Mouse (Mus musculus) T-helper 17 cell (primary cell): ENCODE results near the gene Tmem274.
"Not testable (repeated sequence)": the region's sequence is repeated elsewhere in the genome, so short reads cannot be mapped to it uniquely, and the experiment has no call there.

Experiments used
- in situ Hi-C, 2 experiments: fragments of 300-600 bp; cut with MboI, MseI; formaldehyde crosslinking; loops; 1 replicate in 1 of 2; 2 replicates in 1 of 2; pipeline ENCODE4 v1.15.1; 2025; ENCODE audit warnings: high pct_unique_total_duplicates in 2 of 2

Gene Tmem274

GRCm38 (mm10) chr4:149477078-149477477 lies at the start of gene Tmem274:
TSS of gene Tmem274 (plus strand) at chr4:149477378.
- in situ Hi-C loops = no loop called here

- in situ Hi-C loops = no loop called here
Measured at GRCm38 (mm10) chr4:149429592-149429991, 47.6 kb upstream of the Tmem274 start.

DNA sequence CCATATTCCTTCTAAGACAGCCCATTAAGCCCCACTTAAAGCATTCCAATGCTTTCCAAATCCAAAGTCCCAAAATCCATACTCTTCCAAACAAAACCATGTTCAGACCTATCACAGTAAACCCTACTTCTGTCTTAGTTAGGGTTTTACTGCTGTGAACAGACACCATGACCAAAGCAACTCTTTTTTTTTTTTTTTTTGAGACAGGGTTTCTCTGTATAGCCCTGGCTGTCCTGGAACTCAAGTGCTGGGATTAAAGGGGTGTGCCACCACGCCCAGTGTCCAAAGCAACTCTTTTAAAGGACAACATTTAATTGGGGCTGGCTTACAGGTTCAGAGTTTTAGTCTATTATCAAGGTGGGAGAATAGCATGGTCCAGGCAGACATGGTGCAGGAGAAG lies 45.3 kb upstream of the Tmem274 start:
- in situ Hi-C loops = not testable (repeated sequence)

GRCm38 (mm10) chr4:149440576-149440975 lies 36.6 kb upstream of the Tmem274 start:
- in situ Hi-C loops = no loop called here

DNA sequence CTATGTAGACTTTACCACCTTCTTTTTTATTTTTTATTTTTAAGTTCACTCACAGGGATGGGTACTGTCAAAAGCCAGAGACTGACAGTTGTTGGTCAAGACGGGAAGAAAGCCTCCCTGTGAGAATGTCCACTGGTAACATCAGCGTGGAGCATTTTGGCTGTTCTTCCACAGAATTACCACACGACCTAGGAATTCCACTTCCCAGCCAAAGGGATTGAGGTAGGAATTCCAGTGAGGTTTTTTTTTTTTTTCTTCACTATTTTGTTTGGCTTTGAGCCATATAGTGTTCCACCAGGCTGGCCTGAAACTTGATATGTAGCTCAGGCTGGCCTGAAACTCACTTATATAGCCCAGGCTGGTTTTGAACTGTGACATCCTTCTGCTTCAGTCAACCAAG lies 34.7 kb upstream of the Tmem274 start:
- in situ Hi-C loops = no loop called here

GRCm38 (mm10) chr4:149444465-149444864 lies 32.7 kb upstream of the Tmem274 start:
- in situ Hi-C loops = no loop called here

GRCm38 (mm10) chr4:149444964-149445701 lies 32.0 kb upstream of the Tmem274 start:
- in situ Hi-C loops = loop anchor here in 1 of 2 experiments (5.0 kb wide), 1 partner anchor 72 kb away; the partner anchor contains the start of gene Ctnnbip1

DNA sequence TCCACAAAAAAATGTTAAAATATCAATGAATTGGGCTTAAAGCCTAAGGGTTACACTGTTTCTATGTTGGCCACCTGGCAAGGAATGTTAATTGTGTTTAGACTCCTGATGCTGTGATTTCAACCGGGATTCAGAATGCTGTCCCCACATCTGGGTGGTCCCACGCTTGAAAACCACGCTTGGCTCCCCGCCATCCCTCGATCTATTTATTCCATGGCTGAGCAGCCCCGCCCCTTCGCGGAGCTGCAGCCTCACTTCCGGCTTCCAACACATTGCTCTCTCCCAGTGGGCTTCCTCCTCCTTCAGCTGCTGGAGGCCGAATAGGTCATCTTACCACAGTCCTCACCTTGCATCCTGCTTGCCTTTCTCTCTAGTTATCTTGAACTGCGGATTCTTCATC lies 31.3 kb upstream of the Tmem274 start:
- in situ Hi-C loops = loop anchor here in 1 of 2 experiments (5.0 kb wide), 1 partner anchor 71 kb away; the partner anchor contains the start of gene Ctnnbip1

DNA sequence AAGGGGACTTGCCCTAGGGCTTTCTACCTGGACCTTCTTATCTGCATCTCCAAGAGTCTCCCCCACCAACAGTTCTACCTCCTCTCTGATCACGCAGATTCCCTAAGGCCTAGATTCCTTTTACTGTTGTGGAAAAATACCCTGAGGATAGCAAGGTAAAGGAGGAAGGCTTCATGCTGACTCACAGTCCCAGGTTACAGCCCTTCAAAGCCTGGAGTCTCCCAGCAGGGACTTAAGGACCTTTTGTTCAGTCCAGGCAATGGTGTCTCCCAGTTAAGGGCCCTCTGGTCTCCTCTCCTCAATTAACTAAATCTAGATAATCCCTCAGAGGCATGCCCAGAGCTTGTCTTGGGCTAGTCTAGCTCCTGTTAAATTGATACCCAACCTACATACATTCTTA lies 30.9 kb upstream of the Tmem274 start:
- in situ Hi-C loops = loop anchor here in 1 of 2 experiments (5.0 kb wide), 1 partner anchor 71 kb away; the partner anchor contains the start of gene Ctnnbip1

- in situ Hi-C loops = no loop called here
Measured at GRCm38 (mm10) chr4:149450636-149451035, 26.5 kb upstream of the Tmem274 start.

DNA sequence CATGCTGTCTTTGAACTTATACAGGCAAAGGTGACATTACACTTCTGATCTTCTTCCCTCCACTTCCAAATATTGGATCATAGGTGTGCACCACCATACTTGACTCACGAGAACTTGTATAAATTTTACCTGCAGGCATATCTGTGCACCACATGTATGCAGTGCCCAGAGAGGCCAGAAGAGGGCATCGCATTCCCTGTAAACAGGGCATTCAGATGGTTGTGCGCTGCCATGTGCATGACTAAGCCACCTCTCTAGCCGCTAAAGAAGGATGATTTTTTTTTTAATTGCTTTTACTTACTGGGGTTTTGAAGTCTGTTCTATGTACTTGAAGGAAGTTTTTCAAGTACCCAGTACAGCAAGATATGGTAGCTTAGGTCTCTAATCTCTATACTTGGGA lies 23.5 kb upstream of the Tmem274 start:
- in situ Hi-C loops = no loop called here

DNA sequence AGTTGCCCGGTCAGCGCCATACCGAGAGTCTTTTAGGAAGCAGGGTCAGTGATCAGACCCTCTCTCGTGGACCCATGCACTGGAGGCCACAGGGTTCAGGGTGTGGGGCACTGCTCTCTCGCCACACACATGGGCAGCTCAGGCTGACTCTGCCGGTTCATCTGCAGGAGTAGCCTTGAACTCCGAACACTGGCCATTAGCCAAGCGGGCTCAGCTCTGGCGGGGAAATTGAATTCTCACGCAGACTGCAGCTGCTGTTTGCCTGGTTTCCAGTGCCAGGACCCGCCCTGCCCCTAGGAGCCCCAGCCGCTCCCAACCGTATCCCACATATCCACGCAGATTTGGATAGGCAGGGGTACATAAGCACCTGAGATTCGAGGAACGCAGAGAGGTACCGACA lies 22.9 kb upstream of the Tmem274 start:
- in situ Hi-C loops = no loop called here

GRCm38 (mm10) chr4:149454879-149455278 lies 22.3 kb upstream of the Tmem274 start, which contains the start of gene Rbp7:
TSS of gene Rbp7 (minus strand) at chr4:149454978.
- in situ Hi-C loops = loop anchor here (5.0 kb wide), 1 partner anchor 92 kb away; no protein-coding TSS in a partner anchor

- in situ Hi-C loops = loop anchor here (5.0 kb wide), 1 partner anchor 90 kb away; no protein-coding TSS in a partner anchor
Measured at GRCm38 (mm10) chr4:149457163-149457562, 20.0 kb upstream of the Tmem274 start.

GRCm38 (mm10) chr4:149457831-149458430 lies 19.2 kb upstream of the Tmem274 start:
- in situ Hi-C loops = loop anchor here (5.0 kb wide), 1 partner anchor 89 kb away; no protein-coding TSS in a partner anchor

DNA sequence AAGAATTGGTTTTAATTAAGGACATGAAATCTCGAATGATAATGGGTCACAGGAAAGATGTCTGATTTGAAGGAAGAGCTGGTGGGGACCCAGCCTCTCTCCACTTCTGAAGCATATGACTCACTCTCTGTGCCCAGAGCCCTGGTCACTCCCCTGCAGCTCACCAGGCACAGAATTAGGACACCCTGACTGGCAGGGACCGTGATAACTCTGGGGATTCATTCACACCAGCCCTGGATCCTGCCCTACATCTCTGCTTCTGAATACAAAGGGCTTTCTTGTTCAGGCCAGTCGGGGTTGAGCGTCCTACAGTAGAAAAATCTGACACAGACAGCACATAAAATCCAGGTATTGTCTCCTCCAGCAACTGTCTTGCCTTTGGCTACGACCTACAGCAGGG lies 18.7 kb upstream of the Tmem274 start:
- in situ Hi-C loops = loop anchor here (5.0 kb wide), 1 partner anchor 89 kb away; no protein-coding TSS in a partner anchor

DNA sequence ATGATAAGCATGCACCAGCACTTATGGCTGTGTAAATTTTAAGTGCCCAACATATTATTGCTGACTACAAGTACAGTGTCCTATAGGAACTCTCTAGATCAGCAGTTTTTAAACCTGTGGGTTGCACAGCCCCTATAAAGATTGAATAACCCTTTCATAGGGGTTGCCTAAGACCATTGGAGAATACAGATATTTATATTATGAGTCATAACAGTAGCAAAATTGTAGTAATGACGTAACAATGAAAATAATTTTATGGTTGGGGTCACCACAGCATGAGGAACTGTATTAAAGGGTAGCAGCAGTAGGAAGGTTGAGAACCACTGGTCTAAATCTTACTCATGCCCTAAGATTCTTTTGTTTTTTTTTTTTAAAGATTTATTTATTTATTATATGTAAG lies 17.8 kb upstream of the Tmem274 start:
- in situ Hi-C loops = loop anchor here (5.0 kb wide), 1 partner anchor 88 kb away; no protein-coding TSS in a partner anchor

DNA sequence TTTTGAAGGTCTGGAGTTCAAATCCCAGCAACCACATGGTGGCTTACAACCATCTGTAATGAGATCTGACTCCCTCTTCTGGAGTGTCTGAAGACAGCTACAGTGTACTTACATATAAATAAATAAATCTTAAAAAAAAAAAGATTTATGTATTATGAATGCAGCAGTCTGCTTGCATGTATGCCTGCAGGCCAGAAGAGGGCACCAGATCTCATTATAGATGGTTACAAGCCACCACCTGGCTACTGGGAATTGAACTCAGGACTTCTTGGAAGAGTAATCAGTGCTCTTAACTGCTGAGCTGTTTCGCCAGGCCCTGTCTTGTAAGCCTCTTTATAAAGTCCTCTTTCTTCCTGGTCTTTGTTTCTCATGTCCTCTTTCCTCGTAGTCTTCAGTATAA lies 16.7 kb upstream of the Tmem274 start:
- in situ Hi-C loops = not testable (repeated sequence)

DNA sequence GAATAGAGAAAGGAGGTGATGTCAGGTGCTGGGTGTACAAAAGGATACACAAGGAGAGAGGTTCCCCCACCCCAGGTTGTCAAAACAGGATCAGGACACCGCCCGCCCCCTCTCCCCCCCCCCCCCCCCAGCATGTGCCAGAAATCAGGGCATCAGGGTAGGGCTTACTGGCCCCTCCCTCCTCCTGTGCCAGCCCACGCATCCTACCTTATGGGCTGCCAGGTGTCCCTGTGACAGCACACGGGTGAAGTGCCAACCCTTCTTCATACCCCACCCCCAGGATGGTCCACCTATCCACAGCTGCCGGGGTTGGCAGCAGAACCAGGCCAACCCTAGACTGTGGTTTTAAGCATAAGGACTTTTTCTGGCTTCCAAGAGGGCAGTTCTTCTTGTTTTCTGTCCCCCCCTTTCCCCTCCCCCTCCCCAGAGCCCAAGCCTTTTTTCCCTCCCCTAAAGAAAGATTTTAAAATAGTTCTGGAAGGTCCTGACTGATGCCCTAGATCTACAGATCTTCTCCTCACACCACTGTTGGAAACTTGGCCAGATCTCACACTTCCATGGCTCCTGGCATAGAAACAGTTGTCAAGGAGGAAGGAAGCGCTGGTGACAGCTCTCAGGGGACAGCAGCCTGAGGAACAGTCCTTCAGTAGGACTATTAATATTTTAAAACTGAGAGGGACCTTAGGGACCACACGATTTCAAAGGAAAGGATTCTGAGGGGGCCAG lies 15.4 kb upstream of the Tmem274 start:
- in situ Hi-C loops = no loop called here

DNA sequence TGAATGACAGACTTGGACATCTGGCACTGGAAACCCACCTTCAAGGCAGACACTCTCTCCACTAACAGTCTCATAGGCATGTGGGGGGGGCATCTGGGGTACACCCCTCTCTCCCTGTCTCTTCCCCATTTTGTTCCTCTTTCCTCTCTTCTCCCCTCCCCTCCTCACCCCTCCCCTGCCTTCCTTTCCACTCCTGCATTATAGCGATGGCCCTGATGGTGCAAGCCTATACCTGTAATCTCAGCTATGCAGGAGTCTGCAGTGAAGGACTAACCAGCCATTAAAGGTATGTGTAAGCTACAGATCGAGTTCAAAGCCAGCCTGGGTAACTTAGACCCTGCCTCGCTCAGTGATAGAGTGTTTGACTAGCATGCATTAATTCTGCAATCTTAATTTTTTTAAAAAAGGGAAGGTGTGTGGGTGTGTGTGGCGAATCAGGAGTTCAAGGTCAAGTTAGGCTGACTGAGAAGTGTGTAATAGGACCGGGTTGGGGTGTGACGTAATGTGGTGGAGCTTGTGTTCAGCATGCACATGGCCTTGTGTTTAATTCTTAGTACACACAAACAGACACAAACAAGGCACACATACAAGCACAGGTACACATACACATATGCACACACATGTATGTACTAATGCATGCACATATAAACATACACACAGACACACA lies 14.7 kb upstream of the Tmem274 start:
- in situ Hi-C loops = no loop called here

- in situ Hi-C loops = no loop called here
Measured at GRCm38 (mm10) chr4:149463435-149463950, 13.7 kb upstream of the Tmem274 start.
